Mouse (Mus musculus): ENCODE results near the gene Gm48552. TPM values are rescaled to one million over a fixed set of nuclear protein-coding genes. Genes with fewer than 3 reads are reported as not detected.

The Gm48552 gene
- polyA plus RNA-seq, 1 experiment from 2014 or later = 0.98 TPM

GRCm38 (mm10) chr10:81364666-81365065, 24.1 kb upstream of the Gm48552 start:
- Histone ChIP-seq H3K4me2 (peak overlapping the region; percentile 96), H3K4me1 (peaks cover 74% of the 10 kb centered on the region), H3K27ac (peak overlapping the region; percentile 94), H3K4me3 (0 out of 2 replicates have a peak overlapping the region, but pooled peaks have one; percentile 3), H3K36me3 (peaks cover 85% of the 10 kb centered on the region), H3K27me3 (replicated peaks) (no peaks in the 10 kb centered on the region), H3K9ac (peak overlapping the region; percentile 62), H3K9me3 (replicated peaks) (no peaks in the 10 kb centered on the region)
- ATAC-seq = no peak
- WGBS (ENCODE audit: insufficient replicate concordance) = 50% methylated on average over 28 of the region's 28 CpGs

- peak overlapping the region; percentile 94 for H3K27ac ChIP-seq
- WGBS (ENCODE audit: insufficient replicate concordance) = 46% methylated on average over 4 of the region's 4 CpGs
- H3K4me3 ChIP-seq = no peak overlapping the region
- 0 out of 2 replicates have a peak overlapping the region, but pooled peaks have one; percentile 62 for H3K9ac ChIP-seq
- H3K4me1 ChIP-seq = peaks cover 70% of the 10 kb centered on the region
- H3K36me3 ChIP-seq = peaks cover 85% of the 10 kb centered on the region
- no peaks in the 10 kb centered on the region for H3K27me3 ChIP-seq (replicated peaks)
- peak overlapping the region; percentile 96 for H3K4me2 ChIP-seq
- ATAC-seq = no peak
- no peaks in the 10 kb centered on the region for H3K9me3 ChIP-seq (replicated peaks)
These were observed 23.7 kb upstream of the Gm48552 start for GRCm38 (mm10) chr10:81365073-81365472.

GRCm38 (mm10) chr10:81365672-81366476, 22.9 kb upstream of the Gm48552 start, which contains the start of gene 4930404N11Rik:
TSS of gene 4930404N11Rik (minus strand) at chr10:81365816.
- peak within 1 kb of the TSS; percentile 62 for H3K9ac ChIP-seq
- peak within 1 kb of the TSS; percentile 96 for H3K4me2 ChIP-seq
- H3K27ac ChIP-seq = peak within 1 kb of the TSS; percentile 94
- WGBS (ENCODE audit: insufficient replicate concordance) = 31% methylated on average over 12 of the region's 12 CpGs
- H3K36me3 ChIP-seq = peaks cover 85% of the 10 kb centered on the region
- H3K9me3 ChIP-seq (replicated peaks) = no peaks in the 10 kb centered on the region
- 0 out of 2 replicates have a peak within 1 kb of the TSS, but pooled peaks have one; percentile 3 for H3K4me3 ChIP-seq
- ATAC-seq = no peak
- H3K27me3 ChIP-seq (replicated peaks) = no peaks in the 10 kb centered on the region
- H3K4me1 ChIP-seq = peaks cover 62% of the 10 kb centered on the region

DNA sequence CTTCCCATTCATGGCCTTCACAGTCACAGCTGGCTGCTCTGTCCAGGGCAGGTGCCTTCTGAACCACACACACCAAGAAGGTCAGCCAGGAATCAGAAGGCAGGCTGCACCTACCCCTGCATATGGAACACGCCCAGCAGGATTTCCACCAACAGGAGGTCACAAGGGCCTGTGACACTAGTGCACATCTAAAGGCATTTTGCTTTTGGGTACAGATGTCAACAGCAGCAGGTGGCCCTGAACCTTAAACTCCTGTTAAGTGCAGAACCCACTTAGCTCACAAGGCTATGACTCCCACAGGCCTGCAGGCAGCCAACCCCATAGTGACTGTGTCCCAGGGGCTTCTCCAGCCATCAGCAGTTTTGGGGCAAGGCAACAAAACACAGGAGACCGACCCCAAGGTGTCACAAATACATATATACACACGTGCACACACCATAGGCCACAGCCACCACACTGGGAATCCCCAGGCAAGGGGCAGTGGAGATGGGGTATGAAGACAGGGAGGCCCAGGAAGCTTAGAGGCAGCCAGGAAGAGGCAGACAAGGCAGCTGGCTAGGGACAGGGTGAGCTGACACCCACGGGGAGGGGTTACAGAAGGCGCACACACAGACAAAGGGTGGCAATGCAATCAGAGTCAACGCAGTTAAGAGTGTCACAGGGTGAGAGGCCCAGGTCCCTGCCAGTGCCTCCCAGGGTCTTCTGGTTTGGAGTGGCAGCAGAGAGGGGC, 22.2 kb upstream of the Gm48552 start:
- Histone ChIP-seq H3K4me2 (no peak overlapping the region), H3K27me3 (replicated peaks) (no peaks in the 10 kb centered on the region), H3K4me3 (no peak overlapping the region), H3K27ac (peak overlapping the region; percentile 94), H3K9ac (no peak overlapping the region), H3K36me3 (peaks cover 85% of the 10 kb centered on the region), H3K4me1 (peaks cover 55% of the 10 kb centered on the region), H3K9me3 (replicated peaks) (no peaks in the 10 kb centered on the region)
- ATAC-seq = no peak
- WGBS (ENCODE audit: insufficient replicate concordance) = 68% methylated on average over 6 of the region's 6 CpGs

- Histone ChIP-seq H3K4me1 (peaks cover 50% of the 10 kb centered on the region), H3K9ac (no peak overlapping the region), H3K9me3 (replicated peaks) (no peaks in the 10 kb centered on the region), H3K36me3 (peaks cover 85% of the 10 kb centered on the region), H3K27me3 (replicated peaks) (no peaks in the 10 kb centered on the region), H3K4me3 (no peak overlapping the region), H3K4me2 (no peak overlapping the region), H3K27ac (0 out of 2 replicates have a peak overlapping the region, but pooled peaks have one; percentile 94)
- 90% methylated on average over 6 of the region's 6 CpGs for WGBS (ENCODE audit: insufficient replicate concordance)
- ATAC-seq = no peak
These were observed 21.7 kb upstream of the Gm48552 start for GRCm38 (mm10) chr10:81367207-81367495.

DNA sequence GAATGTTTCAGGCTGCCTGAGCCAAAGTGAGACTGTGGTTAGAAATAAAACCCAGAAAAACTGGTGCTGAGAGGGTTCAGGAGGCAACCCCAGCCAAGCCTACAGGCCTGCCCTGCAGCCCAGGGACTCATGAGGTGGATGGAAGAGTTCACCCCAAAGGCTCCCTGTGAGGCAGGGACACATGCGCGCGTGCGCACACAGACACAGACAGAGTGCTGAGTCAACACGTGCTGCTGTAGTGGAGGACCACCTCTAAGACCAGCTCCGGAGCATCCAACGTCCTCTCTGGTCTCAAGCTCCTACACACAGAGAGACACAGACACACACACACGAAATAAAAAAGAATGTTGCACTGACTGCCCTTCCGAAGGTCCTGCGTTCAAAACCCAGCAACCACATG, 13.5 kb upstream of the Gm48552 start:
- no peak overlapping the region for H3K9ac ChIP-seq
- no peak for ATAC-seq
- H3K27ac ChIP-seq = peak overlapping the region; percentile 92; the same call in 1 of the 2 replicates
- WGBS (ENCODE audit: insufficient replicate concordance) = 89% methylated on average over 10 of the region's 10 CpGs
- no peaks in the 10 kb centered on the region for H3K27me3 ChIP-seq (replicated peaks)
- H3K4me3 ChIP-seq = 0 out of 2 replicates have a peak overlapping the region, but pooled peaks have one; percentile 13
- peaks cover 61% of the 10 kb centered on the region for H3K4me1 ChIP-seq
- peak overlapping the region; percentile 79 for H3K4me2 ChIP-seq
- H3K36me3 ChIP-seq = peaks cover 61% of the 10 kb centered on the region
- H3K9me3 ChIP-seq (replicated peaks) = no peaks in the 10 kb centered on the region

DNA sequence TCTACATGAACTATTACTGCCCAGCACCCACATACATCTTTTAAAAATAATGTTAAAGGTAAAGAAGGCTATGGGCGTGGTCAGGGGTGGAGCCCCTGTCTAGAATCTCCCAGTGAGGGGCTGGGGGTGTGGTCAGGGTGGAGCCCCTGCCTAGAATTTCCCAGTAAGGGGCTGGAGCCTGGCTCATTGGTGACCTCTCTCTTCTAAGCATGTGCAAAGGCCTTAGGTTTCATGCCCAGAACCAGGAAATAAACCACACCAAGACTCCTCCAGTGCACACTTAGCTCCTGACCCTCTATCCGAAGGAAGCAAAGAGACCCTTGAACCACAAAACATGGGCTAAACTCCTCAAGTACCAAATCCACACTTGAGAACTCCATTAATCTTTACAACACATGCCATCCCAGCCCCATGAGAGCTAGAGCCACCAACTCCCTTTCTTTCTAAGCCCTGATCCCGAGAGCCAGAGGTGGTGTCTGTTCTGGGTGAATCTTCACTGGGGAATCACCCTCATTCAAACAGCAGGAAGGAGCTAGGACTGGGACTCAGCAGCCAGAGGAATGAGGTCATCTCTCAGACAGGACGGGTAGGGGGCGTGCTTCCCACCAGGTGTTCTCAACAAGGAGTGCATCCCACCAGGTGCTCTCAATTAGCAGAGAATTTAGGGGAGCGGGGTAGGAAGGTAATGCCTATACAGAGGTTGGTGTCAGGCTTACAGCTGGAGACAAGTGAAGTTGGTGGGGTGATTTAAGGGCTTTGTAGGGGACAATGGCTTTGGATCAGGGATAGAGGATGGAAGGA, 12.0 kb upstream of the Gm48552 start:
- peak overlapping the region; percentile 79 for H3K4me2 ChIP-seq
- peak overlapping the region; percentile 90 for H3K4me3 ChIP-seq
- H3K9ac ChIP-seq = peak overlapping the region; percentile 98
- no peaks in the 10 kb centered on the region for H3K9me3 ChIP-seq (replicated peaks)
- peaks cover 47% of the 10 kb centered on the region for H3K36me3 ChIP-seq
- 29% methylated on average over 6 of the region's 6 CpGs for WGBS (ENCODE audit: insufficient replicate concordance)
- ATAC-seq = peak; percentile 31; the same call in 1 of the 2 replicates
- no peaks in the 10 kb centered on the region for H3K27me3 ChIP-seq (replicated peaks)
- H3K4me1 ChIP-seq = peaks cover 76% of the 10 kb centered on the region
- peak overlapping the region; percentile 92 for H3K27ac ChIP-seq

GRCm38 (mm10) chr10:81377362-81377664, 11.5 kb upstream of the Gm48552 start:
- Histone ChIP-seq H3K4me1 (peaks cover 81% of the 10 kb centered on the region), H3K27ac (peak overlapping the region; percentile 92), H3K9me3 (replicated peaks) (no peaks in the 10 kb centered on the region), H3K4me3 (peak overlapping the region; percentile 90), H3K9ac (peak overlapping the region; percentile 98), H3K27me3 (replicated peaks) (no peaks in the 10 kb centered on the region), H3K36me3 (peaks cover 41% of the 10 kb centered on the region), H3K4me2 (peak overlapping the region; percentile 79)
- 54% methylated on average over 2 of the region's 2 CpGs for WGBS (ENCODE audit: insufficient replicate concordance)
- ATAC-seq = no peak

DNA sequence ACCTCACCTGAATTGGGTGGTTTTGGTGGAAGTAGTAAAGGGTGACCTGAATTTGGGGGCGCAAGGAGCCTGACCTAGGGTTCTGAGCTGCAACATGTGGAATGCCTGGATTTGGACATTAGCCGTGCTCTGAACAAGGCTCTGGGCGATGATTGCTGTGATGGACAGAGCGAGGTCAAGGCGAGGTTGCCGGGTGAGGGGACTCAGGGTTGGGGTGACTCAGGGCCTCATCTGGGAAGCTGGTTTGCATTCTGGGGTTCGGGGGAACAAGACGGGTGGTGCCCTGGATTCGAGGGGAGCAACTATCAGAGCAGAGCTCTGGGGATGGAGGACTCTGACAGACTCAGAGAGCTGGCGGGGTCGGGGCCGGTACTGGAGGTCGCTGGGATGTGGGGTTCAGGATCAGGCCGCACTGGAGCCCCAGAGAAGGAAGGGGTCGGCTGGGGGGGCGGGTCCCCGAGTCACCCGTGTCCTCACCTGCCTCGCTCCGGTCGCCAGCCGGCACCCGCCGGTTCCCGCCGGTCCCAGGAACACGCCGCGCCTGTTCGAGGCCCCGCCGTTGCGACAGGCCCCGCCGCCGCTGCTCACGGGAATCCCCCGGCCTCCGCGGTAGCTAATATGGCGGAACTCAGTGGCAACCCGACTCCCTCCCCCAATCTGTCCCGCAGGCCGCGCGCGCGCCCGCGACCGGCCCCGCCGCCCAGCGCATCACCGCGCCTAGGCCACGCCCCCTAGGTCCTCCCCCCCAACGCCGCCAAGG, 10.8 kb upstream of the Gm48552 start, which contains the start of gene Fzr1:
Fzr1 (minus strand) TSS at position 724 of the 760 bp plus-strand sequence.
- H3K27ac ChIP-seq = peak within 1 kb of the TSS; percentile 98
- ATAC-seq = 0 out of 2 replicates have a peak, but pooled peaks have one; percentile 0
- H3K9ac ChIP-seq = peak within 1 kb of the TSS; percentile 98
- peak within 1 kb of the TSS; percentile 90 for H3K4me3 ChIP-seq
- WGBS (ENCODE audit: insufficient replicate concordance) = 1% methylated on average over 45 of the region's 59 CpGs
- peaks cover 83% of the 10 kb centered on the region for H3K4me1 ChIP-seq
- H3K27me3 ChIP-seq (replicated peaks) = no peaks in the 10 kb centered on the region
- H3K9me3 ChIP-seq (replicated peaks) = no peaks in the 10 kb centered on the region
- H3K36me3 ChIP-seq = peaks cover 35% of the 10 kb centered on the region
- H3K4me2 ChIP-seq = peak within 1 kb of the TSS; percentile 79

DNA sequence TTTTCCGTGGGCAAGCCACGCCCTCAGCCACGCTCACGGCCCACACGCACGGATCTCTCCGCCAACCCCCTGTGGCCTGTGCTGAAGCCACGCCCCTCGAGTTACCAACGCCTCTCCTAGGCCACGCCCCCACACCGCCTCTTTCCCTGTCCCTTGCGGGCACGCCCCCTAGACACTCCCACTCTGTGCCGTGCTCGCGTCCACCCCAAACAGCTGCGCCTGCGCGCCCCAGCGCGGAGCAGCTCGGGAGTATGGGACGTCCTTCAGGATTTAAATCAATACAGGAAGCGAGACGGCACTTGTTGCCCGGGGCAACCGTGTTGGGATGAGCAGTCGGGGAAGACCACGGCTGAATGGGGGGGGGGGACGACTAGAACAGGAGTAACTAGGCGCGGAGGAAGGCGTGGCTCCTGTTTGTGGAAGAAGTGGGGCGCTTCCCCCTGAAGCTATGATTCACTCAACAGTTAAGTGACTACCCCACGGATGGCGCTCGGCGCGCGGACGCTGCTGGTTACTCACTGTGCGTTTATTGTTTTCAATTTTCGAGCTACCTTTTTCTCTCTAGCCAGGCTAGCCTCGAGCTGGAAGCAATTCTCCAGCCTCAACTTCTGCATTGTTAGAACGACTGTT, 10.1 kb upstream of the Gm48552 start:
- Histone ChIP-seq H3K9me3 (replicated peaks) (no peaks in the 10 kb centered on the region), H3K4me3 (peak overlapping the region; percentile 90), H3K4me1 (peaks cover 83% of the 10 kb centered on the region), H3K27ac (peak overlapping the region; percentile 98), H3K36me3 (peaks cover 28% of the 10 kb centered on the region), H3K9ac (peak overlapping the region; percentile 81), H3K4me2 (peak overlapping the region; percentile 79), H3K27me3 (replicated peaks) (no peaks in the 10 kb centered on the region)
- peak; percentile 88 for ATAC-seq
- under 1% methylated on average over 46 of the region's 46 CpGs for WGBS (ENCODE audit: insufficient replicate concordance)

DNA sequence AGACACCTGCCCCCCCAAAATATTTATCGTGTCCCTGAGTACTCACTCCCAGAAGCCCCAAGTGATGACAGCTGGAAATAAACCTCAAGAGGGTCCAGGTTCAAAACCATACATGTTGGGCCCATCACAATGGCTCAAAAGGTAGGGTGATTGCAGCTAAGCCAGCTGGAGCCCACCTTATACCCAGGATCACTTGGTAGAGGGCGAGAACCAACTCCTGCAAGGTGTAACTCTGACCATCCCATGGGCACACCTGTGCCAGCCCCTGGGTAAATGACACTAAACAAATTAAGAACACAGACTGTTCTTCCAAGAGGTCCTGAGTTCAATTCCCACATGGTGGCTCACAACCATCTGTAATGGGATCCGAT, 9.6 kb upstream of the Gm48552 start:
- no peak for ATAC-seq
- 58% methylated on average over 3 of the region's 3 CpGs for WGBS (ENCODE audit: insufficient replicate concordance)

More for the DNA sequence above, 9.6 kb upstream of the Gm48552 start:
- Histone ChIP-seq H3K27me3 (replicated peaks) (no peaks in the 10 kb centered on the region), H3K27ac (peak overlapping the region; percentile 98), H3K36me3 (peaks cover 23% of the 10 kb centered on the region), H3K4me3 (peak overlapping the region; percentile 90), H3K9me3 (replicated peaks) (no peaks in the 10 kb centered on the region), H3K4me2 (peak overlapping the region; percentile 79), H3K4me1 (peaks cover 78% of the 10 kb centered on the region), H3K9ac (peak overlapping the region; percentile 81)

All from liver, embryonic 12.5 days (tissue).